Comparison of ENCODE assay signal across 8 mouse cellular contexts in the genomic region with DNA sequence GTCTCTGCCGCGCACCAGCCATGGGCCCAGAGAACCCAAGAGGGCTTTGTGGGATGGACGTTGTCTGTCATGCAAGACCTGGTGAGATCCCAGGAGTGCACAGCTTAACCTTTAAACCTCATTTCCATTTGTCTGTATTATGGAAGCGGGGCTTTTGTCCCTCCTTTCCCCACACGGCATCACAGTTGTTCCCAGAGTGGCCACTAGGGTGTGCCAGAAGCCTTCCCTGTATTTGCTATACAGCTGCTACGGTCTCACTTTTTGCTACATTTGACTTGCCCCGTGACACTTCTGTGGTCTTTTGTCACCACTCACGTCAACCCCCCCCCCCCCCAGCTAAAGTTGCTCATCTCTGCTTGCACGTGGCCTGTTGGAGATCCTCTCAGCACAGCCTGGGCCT.
DNase-seq lines count a peak whose midpoint lies in the region; ATAC-seq and TF ChIP-seq lines count a peak whose summit lies in the region.

No protein-coding gene starts in this region.

- no peak for TF ChIP-seq EP300 in heart, postnatal 0 days (IDR thresholded peaks at IDR 0.05; ENCODE audit: low read depth)

- H3K27ac ChIP-seq in heart, postnatal 0 days (ENCODE audit: low read depth) = no peak overlapping the region
- H3K27ac ChIP-seq in heart, embryonic 11.5 days (ENCODE audit: low read depth, low read length) = no peak overlapping the region
- H3K27ac ChIP-seq in forebrain, embryonic 14.5 days (ENCODE audit: low read depth, low read length) = no peak overlapping the region
- H3K27ac ChIP-seq in intestine, embryonic 14.5 days (ENCODE audit: low read depth) = no peak overlapping the region

- H3K4me2 ChIP-seq in heart, postnatal 0 days (ENCODE audit: low read depth, low read length) = no peak overlapping the region
- no peak overlapping the region for H3K4me2 ChIP-seq in heart, embryonic 11.5 days
- no peak overlapping the region for H3K4me2 ChIP-seq in forebrain, embryonic 14.5 days (ENCODE audit: low read length)
- H3K4me2 ChIP-seq in intestine, embryonic 14.5 days (ENCODE audit: low read length) = no peak overlapping the region

- no peaks in the 10 kb centered on the region for H3K9me3 ChIP-seq in heart, postnatal 0 days (replicated peaks; ENCODE audit: control insufficient read depth, low read length)
- H3K9me3 ChIP-seq in heart, embryonic 11.5 days (replicated peaks; ENCODE audit: control insufficient read depth, low read length) = no peaks in the 10 kb centered on the region
- no peaks in the 10 kb centered on the region for H3K9me3 ChIP-seq in forebrain, embryonic 14.5 days (replicated peaks; ENCODE audit: control insufficient read depth, low read length)
- H3K9me3 ChIP-seq in intestine, embryonic 14.5 days (ENCODE audit: control insufficient read depth, low read length) = no peaks in the 10 kb centered on the region

- no peaks in the 10 kb centered on the region for H3K36me3 ChIP-seq in heart, postnatal 0 days (replicated peaks; ENCODE audit: control insufficient read depth, insufficient read depth, low read length)
- no peaks in the 10 kb centered on the region for H3K36me3 ChIP-seq in heart, embryonic 11.5 days (ENCODE audit: control insufficient read depth, insufficient read depth, low read length)
- H3K36me3 ChIP-seq in forebrain, embryonic 14.5 days (ENCODE audit: control insufficient read depth, insufficient read depth, low read length) = no peaks in the 10 kb centered on the region
- H3K36me3 ChIP-seq in intestine, embryonic 14.5 days (ENCODE audit: control insufficient read depth, insufficient read depth, low read length) = no peaks in the 10 kb centered on the region

- TF ChIP-seq CTCF in heart, postnatal 0 days (IDR thresholded peaks at IDR 0.05; ENCODE audit: low read depth) = peak; percentile 86

- H3K4me3 ChIP-seq in heart, postnatal 0 days (ENCODE audit: low read depth, low read length) = no peak overlapping the region
- no peak overlapping the region for H3K4me3 ChIP-seq in heart, embryonic 11.5 days (ENCODE audit: low read depth, low read length)
- no peak overlapping the region for H3K4me3 ChIP-seq in forebrain, embryonic 14.5 days (ENCODE audit: low read depth, low read length)
- no peak overlapping the region for H3K4me3 ChIP-seq in intestine, embryonic 14.5 days (ENCODE audit: low read depth, low read length)

- no peak for ATAC-seq in heart, postnatal 0 days (ENCODE audit: insufficient read depth, low read depth)
- no peak for ATAC-seq in heart, embryonic 11.5 days (replicated peaks; ENCODE audit: insufficient number of reproducible peaks, low FRiP score, low TSS enrichment)
- ATAC-seq in forebrain, embryonic 14.5 days = peak; percentile 43
- ATAC-seq in intestine, embryonic 14.5 days (replicated peaks; ENCODE audit: low FRiP score, low TSS enrichment, low read depth) = no peak
- ATAC-seq in monocyte, adult 5-6 weeks (replicated peaks; ENCODE audit: insufficient number of reproducible peaks, low FRiP score, low TSS enrichment, poor library complexity, severe bottlenecking) = peak; percentile 49

- WGBS in heart, postnatal 0 days = 5% methylated on average over 9 of the region's 9 CpGs
- 7% methylated on average over 9 of the region's 9 CpGs for WGBS in heart, embryonic 11.5 days (ENCODE audit: insufficient replicate concordance)
- 6% methylated on average over 9 of the region's 9 CpGs for WGBS in forebrain, embryonic 14.5 days
- WGBS in intestine, embryonic 14.5 days = 8% methylated on average over 9 of the region's 9 CpGs

- H3K9ac ChIP-seq in heart, postnatal 0 days (replicated peaks; ENCODE audit: low read depth, low read length) = no peak overlapping the region
- no peak overlapping the region for H3K9ac ChIP-seq in heart, embryonic 11.5 days (ENCODE audit: low read depth, low read length)
- no peak overlapping the region for H3K9ac ChIP-seq in forebrain, embryonic 14.5 days (ENCODE audit: low read length)
- no peak overlapping the region for H3K9ac ChIP-seq in intestine, embryonic 14.5 days (ENCODE audit: low read length)

- DNase-seq in heart, postnatal 0 days (ENCODE audit: low spot score) = peak; percentile 11
- peak; percentile 54 for DNase-seq in c-Kit-positive CD71-positive TER-119-positive erythroid progenitor cells, embryonic 14.5 days (ENCODE audit: low spot score)
- peak; percentile 87 for DNase-seq in forebrain, embryonic 14.5 days (ENCODE audit: low spot score)
- peak; percentile 89 for DNase-seq in intestine, embryonic 14.5 days (ENCODE audit: low spot score)
- peak; percentile 82 for DNase-seq in left cerebral cortex, postnatal 4 days
- peak; percentile 38 to 55 for DNase-seq in spleen, postnatal 36 days (ENCODE audit: low spot score in 2 of 2)

- intact Hi-C loops in left cerebral cortex, postnatal 4 days (cut with DNase I) = no loop called here

- peaks cover 56% of the 10 kb centered on the region for H3K27me3 ChIP-seq in heart, postnatal 0 days (ENCODE audit: control insufficient read depth, insufficient read depth, low read length)
- H3K27me3 ChIP-seq in heart, embryonic 11.5 days (ENCODE audit: control insufficient read depth, insufficient read depth, low read length) = peaks cover 46% of the 10 kb centered on the region
- 0 out of 2 replicates have a peak, but pooled peaks cover 4% of the 10 kb centered on the region for H3K27me3 ChIP-seq in forebrain, embryonic 14.5 days (replicated peaks; ENCODE audit: control insufficient read depth, insufficient read depth, low read length)
- H3K27me3 ChIP-seq in intestine, embryonic 14.5 days (replicated peaks; ENCODE audit: control insufficient read depth, insufficient read depth, low read length) = peaks cover 15% of the 10 kb centered on the region

- no peaks in the 10 kb centered on the region for H3K4me1 ChIP-seq in heart, postnatal 0 days (ENCODE audit: control insufficient read depth, insufficient read depth)
- no peaks in the 10 kb centered on the region for H3K4me1 ChIP-seq in heart, embryonic 11.5 days (ENCODE audit: control insufficient read depth, insufficient read depth, low read length)
- H3K4me1 ChIP-seq in forebrain, embryonic 14.5 days (ENCODE audit: control insufficient read depth, insufficient read depth, low read length) = peaks cover 38% of the 10 kb centered on the region
- H3K4me1 ChIP-seq in intestine, embryonic 14.5 days (replicated peaks; ENCODE audit: control insufficient read depth, insufficient read depth, low read length) = no peaks in the 10 kb centered on the region

Comparison
In these comparisons a context has a peak if more than half of its experiments do, and no peak if none do; other contexts are left out.
1. ATAC-seq: peak in forebrain, embryonic 14.5 days (single experiment) and monocyte, adult 5-6 weeks (single experiment); none in heart, postnatal 0 days (single experiment), heart, embryonic 11.5 days (single experiment) and intestine, embryonic 14.5 days (single experiment).
2. DNase-seq: peak in every context shown above with its lines; median percentile 89 in intestine, embryonic 14.5 days; 87 in forebrain, embryonic 14.5 days; 82 in left cerebral cortex, postnatal 4 days; 54 in c-Kit-positive CD71-positive TER-119-positive erythroid progenitor cells, embryonic 14.5 days; 46 in spleen, postnatal 36 days; 11 in heart, postnatal 0 days.